Mouse (Mus musculus) intestine, embryonic 15.5 days (tissue): ENCODE results near the gene Gm5483. TPM values are rescaled to one million over a fixed set of nuclear protein-coding genes. Genes with fewer than 3 reads are reported as not detected.

Experiments
- polyA plus RNA-seq: library from polyadenylated mRNA; unstranded; fragments of >200 nt; fragmentation: Nextera tagmentation; extraction: Ambion mirVana; gene quantifications from 2 replicates; pipeline ENCODE4 v1.2.1, GENCODE M21; 2015

Gene Gm5483
- polyA plus RNA-seq, 1 experiment from 2014 or later: 3.3 TPM

Other genes starting within 250 kb of the Gm5483 start
- gene Parp9, start 245.7 kb upstream of the Gm5483 start, polyA plus RNA-seq: 12.0 and 14.0 TPM in 2 replicates
- 8.6 TPM in 2 replicates for gene Dtx3l, start 245.1 kb upstream of the Gm5483 start, polyA plus RNA-seq
- 34.9 and 40.2 TPM in 2 replicates for gene Kpna1, start 205.5 kb upstream of the Gm5483 start, polyA plus RNA-seq
- gene Wdr5b, start 143.0 kb upstream of the Gm5483 start, polyA plus RNA-seq: 7.0 and 7.8 TPM in 2 replicates
- gene Fam162a, start 112.6 kb upstream of the Gm5483 start, polyA plus RNA-seq: 465 and 500 TPM in 2 replicates
- 111 and 125 TPM in 2 replicates for gene Ccdc58, start 112.5 kb upstream of the Gm5483 start, polyA plus RNA-seq
- 0.08 and 0.09 TPM in 2 replicates for gene Csta1, start 53.0 kb upstream of the Gm5483 start, polyA plus RNA-seq
- 1.1 and 1.2 TPM in 2 replicates for gene Stfa2l1, start 27.4 kb upstream of the Gm5483 start, polyA plus RNA-seq
- not detected in 2 replicates for gene Gm5416, start 26.2 kb downstream of the Gm5483 start, polyA plus RNA-seq
- 0.78 and 1.4 TPM in 2 replicates for gene 2010005H15Rik, start 37.3 kb downstream of the Gm5483 start, polyA plus RNA-seq
- 6.6 and 10.5 TPM in 2 replicates for gene Stfa1, start 92.7 kb downstream of the Gm5483 start, polyA plus RNA-seq
- gene BC117090, start 150.1 kb downstream of the Gm5483 start, polyA plus RNA-seq: not detected in 2 replicates
- gene BC100530, start 183.5 kb downstream of the Gm5483 start, polyA plus RNA-seq: 6.0 and 9.8 TPM in 2 replicates
- 0.92 and 1.4 TPM in 2 replicates for gene Stfa2, start 224.2 kb downstream of the Gm5483 start, polyA plus RNA-seq